Mouse (Mus musculus) mammary gland, adult 2 months (tissue): ENCODE measurements around the gene Npy1r. TPM values are rescaled to one million over a fixed set of nuclear protein-coding genes. Genes with fewer than 3 reads are reported as not detected.

ENCODE experiments used
- polyA plus RNA-seq: library from polyadenylated mRNA; depleted of rRNA; stranded (reverse); fragments of >200 nt; gene quantifications from 2 replicates; pipeline ENCODE4 v1.2.3, GENCODE M21; 2012; ENCODE audit warnings: low replicate concordance; rRNA removed

Gene Npy1r
- 3.0 and 5.8 TPM in 2 replicates for polyA plus RNA-seq

GRCm38 (mm10) chr8:66696970-66697843 is at the start of gene Npy1r:
Gene Npy1r (plus strand): TSS chr8:66697192.

GRCm38 (mm10) chr8:66687511-66688329 is 9.3 kb upstream of the Npy1r start, which contains the start of gene Npy5r:
Gene Npy5r (minus strand): TSS chr8:66688128.

Other genes starting within 250 kb of the Npy1r start
- gene Tma16, start 210.7 kb upstream of the Npy1r start, polyA plus RNA-seq: 1.0 and 2.6 TPM in 2 replicates
- not detected in 2 replicates for gene Tktl2, start 185.4 kb upstream of the Npy1r start, polyA plus RNA-seq
- not detected in 2 replicates for gene Npy5r, start 9.1 kb upstream of the Npy1r start, polyA plus RNA-seq
- 2.9 and 7.1 TPM in 2 replicates for gene Naf1, start 163.0 kb downstream of the Npy1r start, polyA plus RNA-seq